Mouse (Mus musculus) right cerebral cortex, adult 18-20 months (tissue): ENCODE measurements around the gene Olfr1315-ps1.

Experiments
- DNase-seq: peaks from one replicate; pipeline ENCODE4 v3.0.0; 2022; ENCODE audit warnings: mixed read lengths

The Olfr1315-ps1 gene

DNA sequence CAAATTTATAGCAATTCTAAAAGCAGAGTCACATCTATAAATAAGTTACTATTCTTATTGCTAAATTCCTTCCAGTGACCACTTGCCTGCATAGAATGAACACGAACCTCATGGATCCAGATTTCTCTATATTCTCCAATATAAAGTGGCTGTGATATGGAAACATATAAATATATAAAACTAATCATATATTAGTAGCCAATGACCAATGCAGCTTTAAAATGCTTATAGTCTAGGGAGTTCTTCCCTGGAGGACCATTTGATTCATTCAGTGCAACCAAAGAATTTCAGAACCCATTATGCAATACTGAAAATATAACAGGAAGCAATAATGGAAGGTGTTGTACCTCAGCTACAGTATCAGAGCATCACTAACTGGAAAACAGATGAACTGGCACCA, at the start of gene Olfr1315-ps1:
Gene Olfr1315-ps1, minus strand, starts transcription at position 101 of the 400 bp plus-strand sequence.
- DNase-seq: no peak

DNA sequence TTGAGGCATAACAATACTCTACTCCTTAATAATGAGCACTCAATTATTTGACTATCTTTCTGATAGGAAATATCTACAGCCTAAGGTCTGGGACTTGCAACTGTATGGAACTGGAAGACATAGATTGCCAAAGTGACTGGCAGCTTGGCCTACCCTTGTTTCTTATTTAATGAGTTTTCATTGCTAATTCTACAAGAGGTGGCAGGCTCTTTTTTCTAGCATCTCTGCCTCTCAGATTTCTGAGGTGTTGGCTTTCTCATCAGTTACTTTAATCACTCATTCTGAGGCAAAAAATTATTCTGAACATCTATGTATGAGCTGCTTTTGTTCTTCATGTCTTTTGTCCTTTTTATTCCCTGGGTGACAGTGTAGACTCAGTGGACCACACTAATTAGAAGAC, 38.7 kb upstream of the Olfr1315-ps1 start, which contains the start of gene Olfr1318:
Gene Olfr1318, plus strand, starts transcription at position 301 of the 400 bp plus-strand sequence.
- no peak for DNase-seq

DNA sequence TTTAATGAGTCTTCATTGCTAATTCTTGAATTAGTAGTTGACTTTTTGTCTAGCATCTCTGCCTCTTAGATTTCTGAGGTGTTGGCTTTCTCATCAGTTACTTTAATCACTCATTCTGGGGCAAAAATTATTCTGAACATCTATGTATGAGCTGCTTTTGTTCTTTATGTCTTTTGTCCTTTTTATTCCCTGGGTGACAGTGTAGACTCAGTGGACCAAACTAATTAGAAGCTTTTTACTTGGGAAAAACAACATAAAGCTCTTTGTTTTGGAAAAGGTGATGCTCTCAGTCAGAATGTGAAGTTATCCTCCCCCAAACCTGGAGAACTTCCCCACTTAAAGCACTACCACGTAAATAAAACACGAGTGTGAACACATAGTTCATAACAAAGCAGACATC, 24.8 kb upstream of the Olfr1315-ps1 start, which contains the start of gene Olfr1317:
Gene Olfr1317, plus strand, starts transcription at position 301 of the 400 bp plus-strand sequence.
- DNase-seq: no peak

DNA sequence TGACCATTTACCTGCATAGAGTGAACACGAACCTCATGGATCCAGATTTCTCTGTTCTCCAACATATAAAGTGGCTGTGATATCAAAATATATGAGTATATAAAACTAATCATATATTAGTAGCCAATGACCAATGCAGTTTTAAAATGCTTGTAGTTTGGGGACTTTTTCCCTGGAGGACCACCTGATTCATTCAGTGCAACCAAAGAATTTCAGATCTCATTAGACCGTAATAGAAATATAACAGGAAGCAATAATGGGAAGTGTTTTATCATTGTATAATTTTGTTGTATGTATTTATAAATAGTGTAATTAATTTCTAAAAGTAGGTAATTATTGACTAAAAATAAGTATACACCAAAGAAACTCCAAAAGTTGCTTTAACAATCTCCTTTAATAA, 19.6 kb upstream of the Olfr1315-ps1 start, which contains the start of gene Olfr1316:
Gene Olfr1316, minus strand, starts transcription at position 101 of the 400 bp plus-strand sequence.
- DNase-seq: no peak

DNA sequence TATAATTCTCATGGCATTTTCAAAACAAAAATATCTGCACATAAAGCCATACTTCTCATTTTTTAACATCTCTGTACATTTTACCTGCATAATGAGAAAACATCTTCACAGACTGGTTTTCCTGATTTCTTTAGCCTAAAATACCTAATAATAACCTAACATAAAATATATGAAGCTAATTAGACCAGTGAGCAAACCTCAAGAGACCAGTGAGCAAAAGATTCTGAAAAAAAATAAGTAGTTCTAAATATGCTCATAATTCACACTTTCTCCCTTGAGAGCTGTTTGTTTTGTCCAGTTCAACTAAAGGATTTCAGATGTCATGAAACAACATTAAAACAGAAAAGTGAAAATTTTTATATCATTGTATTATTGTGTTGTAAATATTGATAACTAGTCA, 18.6 kb downstream of the Olfr1315-ps1 start, which contains the start of gene Olfr1314:
Gene Olfr1314, minus strand, starts transcription at position 101 of the 400 bp plus-strand sequence.
- no peak for DNase-seq

DNA sequence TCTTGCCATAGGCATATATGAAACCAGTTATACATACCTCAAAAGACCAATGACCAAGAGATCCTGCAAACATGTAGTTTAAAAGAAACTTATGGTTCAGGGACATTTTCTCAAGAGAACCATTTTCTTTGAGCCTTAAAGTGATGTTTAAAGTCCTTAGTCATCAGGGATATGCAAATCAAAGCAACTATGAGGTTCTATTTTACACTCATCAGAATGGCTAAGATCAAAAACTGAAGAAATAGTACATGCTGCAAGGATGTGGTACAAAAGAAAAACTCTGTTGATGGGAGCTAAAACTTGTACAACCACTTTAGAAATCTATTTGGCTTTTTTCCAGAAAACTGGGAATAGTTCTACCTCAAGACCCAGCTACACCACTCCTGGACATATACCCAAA, 37.5 kb downstream of the Olfr1315-ps1 start, which contains the start of gene Olfr1313:
Gene Olfr1313, minus strand, starts transcription at position 101 of the 400 bp plus-strand sequence.
- no peak for DNase-seq
